Mouse (Mus musculus): Measurements from ENCODE around the gene Exo1.

GRCm38 (mm10) chr1:175880453-175881296 is at the start of gene Exo1:
- no peak for TF ChIP-seq CTCF (IDR thresholded peaks at IDR 0.05; ENCODE audit: extremely low read depth, insufficient read depth, low read length)
- TF ChIP-seq POLR2A (IDR thresholded peaks at IDR 0.05; ENCODE audit: extremely low read depth, insufficient read depth, low read length) = no peak

All from cortical plate, adult 2 months (tissue).